Mouse (Mus musculus): ENCODE measurements around the gene Sorbs2. TPM values are rescaled to one million over a fixed set of nuclear protein-coding genes. Genes with fewer than 3 reads are reported as not detected.

The Sorbs2 gene
- polyA plus RNA-seq, 1 experiment from 2014 or later, result 13.3 TPM

- no peak for TF ChIP-seq EP300 (IDR thresholded peaks at IDR 0.05; ENCODE audit: low read depth)
- peak; percentile 92 for TF ChIP-seq CTCF (IDR thresholded peaks at IDR 0.05; ENCODE audit: low read depth)
- no peak for ATAC-seq
- Histone ChIP-seq H3K27me3 (ENCODE audit: insufficient read depth, low read length) (no peaks in the 10 kb centered on the region), H3K9ac (replicated peaks) (no peak overlapping the region), H3K4me1 (ENCODE audit: insufficient read depth) (no peaks in the 10 kb centered on the region), H3K27ac (ENCODE audit: low read depth) (no peak overlapping the region), H3K9me3 (ENCODE audit: low read length) (no peaks in the 10 kb centered on the region), H3K4me3 (ENCODE audit: low read depth, low read length) (no peak overlapping the region), H3K36me3 (replicated peaks; ENCODE audit: insufficient read depth, low read length) (peaks cover under 1% of the 10 kb centered on the region; the same call in 1 of the 2 replicates), H3K4me2 (ENCODE audit: low read depth, low read length) (no peak overlapping the region)
- DNase-seq, result peak; percentile 62
- WGBS (ENCODE audit: insufficient replicate concordance), result 24% methylated on average over 7 of the region's 7 CpGs
Measured at GRCm38 (mm10) chr8:45816765-45817426, 309.3 kb downstream of the Sorbs2 start.

GRCm38 (mm10) chr8:45821650-45822049 is 314.1 kb downstream of the Sorbs2 start:
- H3K4me3 ChIP-seq (ENCODE audit: low read depth, low read length), result no peak overlapping the region
- no peak overlapping the region for H3K27ac ChIP-seq (ENCODE audit: low read depth)
- H3K9ac ChIP-seq (replicated peaks), result no peak overlapping the region
- DNase-seq (no peak), ATAC-seq (no peak)
- no peak overlapping the region for H3K4me2 ChIP-seq (ENCODE audit: low read depth, low read length)
- WGBS (ENCODE audit: insufficient replicate concordance), result 73% methylated on average over 5 of the region's 5 CpGs
- no peak for TF ChIP-seq CTCF (IDR thresholded peaks at IDR 0.05; ENCODE audit: low read depth)
- H3K4me1 ChIP-seq (ENCODE audit: insufficient read depth), result no peaks in the 10 kb centered on the region
- no peaks in the 10 kb centered on the region for H3K36me3 ChIP-seq (replicated peaks; ENCODE audit: insufficient read depth, low read length)
- no peaks in the 10 kb centered on the region for H3K27me3 ChIP-seq (ENCODE audit: insufficient read depth, low read length)
- H3K9me3 ChIP-seq (ENCODE audit: low read length), result no peaks in the 10 kb centered on the region

- Histone ChIP-seq H3K4me3 (ENCODE audit: low read depth, low read length) (no peak overlapping the region), H3K4me1 (ENCODE audit: insufficient read depth) (no peaks in the 10 kb centered on the region), H3K9me3 (ENCODE audit: low read length) (no peaks in the 10 kb centered on the region), H3K4me2 (ENCODE audit: low read depth, low read length) (no peak overlapping the region), H3K27me3 (ENCODE audit: insufficient read depth, low read length) (no peaks in the 10 kb centered on the region), H3K27ac (ENCODE audit: low read depth) (no peak overlapping the region), H3K9ac (replicated peaks) (no peak overlapping the region), H3K36me3 (replicated peaks; ENCODE audit: insufficient read depth, low read length) (no peaks in the 10 kb centered on the region)
- WGBS (ENCODE audit: insufficient replicate concordance), result 74% methylated on average over 2 of the region's 2 CpGs
- no peak for ATAC-seq
- DNase-seq, result no peak
- TF ChIP-seq EP300 (IDR thresholded peaks at IDR 0.05; ENCODE audit: low read depth), result no peak
- no peak for TF ChIP-seq CTCF (IDR thresholded peaks at IDR 0.05; ENCODE audit: low read depth)
Measured at GRCm38 (mm10) chr8:45829985-45830548, 322.5 kb downstream of the Sorbs2 start.

- Histone ChIP-seq H3K9ac (replicated peaks) (no peak overlapping the region), H3K4me1 (ENCODE audit: insufficient read depth) (no peaks in the 10 kb centered on the region), H3K4me2 (ENCODE audit: low read depth, low read length) (no peak overlapping the region), H3K4me3 (ENCODE audit: low read depth, low read length) (no peak overlapping the region), H3K36me3 (replicated peaks; ENCODE audit: insufficient read depth, low read length) (no peaks in the 10 kb centered on the region), H3K9me3 (ENCODE audit: low read length) (no peaks in the 10 kb centered on the region), H3K27ac (ENCODE audit: low read depth) (no peak overlapping the region), H3K27me3 (ENCODE audit: insufficient read depth, low read length) (no peaks in the 10 kb centered on the region)
- 70% methylated on average over 2 of the region's 2 CpGs for whole genome bisulfite sequencing (ENCODE audit: insufficient replicate concordance)
- ATAC-seq (no peak), DNase-seq (no peak)
- no peak for TF ChIP-seq CTCF (IDR thresholded peaks at IDR 0.05; ENCODE audit: low read depth)
Measured at GRCm38 (mm10) chr8:45833896-45834295, 326.3 kb downstream of the Sorbs2 start.

GRCm38 (mm10) chr8:45843306-45843705 is 335.7 kb downstream of the Sorbs2 start:
- Histone ChIP-seq H3K4me1 (ENCODE audit: insufficient read depth) (no peaks in the 10 kb centered on the region), H3K27me3 (ENCODE audit: insufficient read depth, low read length) (no peaks in the 10 kb centered on the region), H3K36me3 (replicated peaks; ENCODE audit: insufficient read depth, low read length) (no peaks in the 10 kb centered on the region), H3K4me3 (ENCODE audit: low read depth, low read length) (no peak overlapping the region), H3K27ac (ENCODE audit: low read depth) (no peak overlapping the region), H3K9me3 (ENCODE audit: low read length) (no peaks in the 10 kb centered on the region), H3K4me2 (ENCODE audit: low read depth, low read length) (no peak overlapping the region), H3K9ac (replicated peaks) (no peak overlapping the region)
- ATAC-seq, result no peak
- TF ChIP-seq CTCF (IDR thresholded peaks at IDR 0.05; ENCODE audit: low read depth), result no peak
- TF ChIP-seq EP300 (IDR thresholded peaks at IDR 0.05; ENCODE audit: low read depth), result no peak
- WGBS (ENCODE audit: insufficient replicate concordance), result 75% methylated on average over 5 of the region's 5 CpGs
- DNase-seq, result no peak

- Histone ChIP-seq H3K4me1 (ENCODE audit: insufficient read depth) (no peaks in the 10 kb centered on the region), H3K4me2 (ENCODE audit: low read depth, low read length) (no peak overlapping the region), H3K4me3 (ENCODE audit: low read depth, low read length) (no peak overlapping the region), H3K36me3 (replicated peaks; ENCODE audit: insufficient read depth, low read length) (no peaks in the 10 kb centered on the region), H3K9ac (replicated peaks) (no peak overlapping the region), H3K9me3 (ENCODE audit: low read length) (no peaks in the 10 kb centered on the region), H3K27ac (ENCODE audit: low read depth) (no peak overlapping the region), H3K27me3 (ENCODE audit: insufficient read depth, low read length) (no peaks in the 10 kb centered on the region)
- ATAC-seq (no peak), DNase-seq (no peak)
- WGBS (ENCODE audit: insufficient replicate concordance), result 67% methylated on average over 6 of the region's 6 CpGs
- no peak for TF ChIP-seq CTCF (IDR thresholded peaks at IDR 0.05; ENCODE audit: low read depth)
- no peak for TF ChIP-seq EP300 (IDR thresholded peaks at IDR 0.05; ENCODE audit: low read depth)
Measured at GRCm38 (mm10) chr8:45844097-45844885, 336.7 kb downstream of the Sorbs2 start.

Data from liver, postnatal 0 days (tissue).